In the genomic region with DNA sequence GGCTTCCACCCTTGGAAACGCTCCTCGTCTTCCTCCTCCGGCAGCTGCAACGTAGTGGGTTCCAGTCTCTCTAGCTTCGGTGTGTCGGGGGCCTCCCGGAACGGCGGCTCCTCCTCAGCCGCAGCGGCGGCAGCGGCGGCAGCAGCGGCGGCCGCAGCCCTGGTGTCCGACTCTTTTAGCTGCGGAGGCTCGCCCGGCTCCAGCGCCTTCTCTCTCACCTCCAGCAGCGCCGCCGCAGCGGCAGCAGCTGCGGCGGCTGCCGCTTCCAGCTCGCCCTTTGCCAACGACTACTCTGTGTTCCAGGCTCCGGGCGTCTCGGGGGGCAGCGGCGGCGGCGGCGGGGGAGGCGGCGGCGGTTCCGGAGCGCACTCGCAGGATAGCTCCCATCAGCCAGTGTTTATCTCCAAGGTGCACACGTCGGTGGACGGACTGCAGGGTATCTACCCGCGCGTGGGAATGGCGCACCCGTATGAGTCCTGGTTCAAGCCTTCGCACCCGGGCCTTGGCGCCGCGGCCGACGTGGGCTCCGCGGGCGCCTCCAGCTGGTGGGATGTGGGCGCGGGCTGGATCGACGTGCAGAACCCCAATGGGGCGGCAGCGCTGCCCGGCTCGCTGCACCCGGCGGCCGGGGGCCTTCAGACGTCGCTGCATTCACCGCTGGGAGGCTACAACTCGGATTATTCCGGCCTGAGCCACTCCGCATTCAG, we compare ENCODE assay signal across 8 mouse cellular contexts. TPM values are rescaled to one million over a fixed set of nuclear protein-coding genes. Genes with fewer than 3 reads are reported as not detected.
DNase-seq lines count a peak whose midpoint lies in the region; ATAC-seq and TF ChIP-seq lines count a peak whose summit lies in the region.

No protein-coding gene starts in this region.

- H3K4me3 ChIP-seq in intestine, embryonic 14.5 days (ENCODE audit: low read depth, low read length): peak overlapping the region; percentile 12
- H3K4me3 ChIP-seq in myocyte: peak overlapping the region; percentile 87

- H3K9me3 ChIP-seq in intestine, embryonic 14.5 days (ENCODE audit: control insufficient read depth, low read length): no peaks in the 10 kb centered on the region

- H3ac ChIP-seq in myocyte (ENCODE audit: control insufficient read depth, insufficient read length): peak overlapping the region; percentile 9

- H3K9ac ChIP-seq in intestine, embryonic 14.5 days (ENCODE audit: low read length): no peak overlapping the region

- peaks cover 6% of the 10 kb centered on the region; the same call in 1 of the 2 replicates for H3K4me1 ChIP-seq in intestine, embryonic 14.5 days (replicated peaks; ENCODE audit: control insufficient read depth, insufficient read depth, low read length)

- peak; percentile 15 for DNase-seq in adrenal gland, adult 2 months
- DNase-seq in adrenal gland, adult 18-20 months (ENCODE audit: low spot score in 2 of 2): no peak
- DNase-seq in ovary, postnatal 36 days (ENCODE audit: low spot score): peak; percentile 13
- no peak for DNase-seq in ovary, postnatal 14 days (ENCODE audit: low spot score)
- peak; percentile 80 for DNase-seq in intestine, embryonic 14.5 days (ENCODE audit: low spot score)
- DNase-seq in thymus, postnatal 25 days: no peak
- no peak for DNase-seq in gastrocnemius, adult 18-20 months (ENCODE audit: low spot score)

- no peaks in the 10 kb centered on the region for H3K79me2 ChIP-seq in myocyte (ENCODE audit: control insufficient read depth, insufficient read depth)

- WGBS in intestine, embryonic 14.5 days: under 1% methylated on average over 80 of the region's 80 CpGs

- peak overlapping the region; percentile 39 for H3K4me2 ChIP-seq in intestine, embryonic 14.5 days (ENCODE audit: low read length)
- peak overlapping the region; percentile 82 for H3K4me2 ChIP-seq in myocyte (ENCODE audit: low read depth)

- H3K27me3 ChIP-seq in intestine, embryonic 14.5 days (replicated peaks; ENCODE audit: control insufficient read depth, insufficient read depth, low read length): peaks cover 96% of the 10 kb centered on the region
- H3K27me3 ChIP-seq in myocyte (ENCODE audit: control insufficient read depth, insufficient read depth, insufficient read length): no peaks in the 10 kb centered on the region

- ATAC-seq in intestine, embryonic 14.5 days (replicated peaks; ENCODE audit: low FRiP score, low TSS enrichment, low read depth): no peak

- H3K36me3 ChIP-seq in intestine, embryonic 14.5 days (ENCODE audit: control insufficient read depth, insufficient read depth, low read length): no peaks in the 10 kb centered on the region
- H3K36me3 ChIP-seq in myocyte (ENCODE audit: control insufficient read depth, insufficient read depth): no peaks in the 10 kb centered on the region

- no peak overlapping the region for H3K27ac ChIP-seq in intestine, embryonic 14.5 days (ENCODE audit: low read depth)

- peak; percentile 26 for TF ChIP-seq POLR2A in myocyte (IDR thresholded peaks at IDR 0.05; ENCODE audit: insufficient read length, low read depth)

TF ChIP-seq in myocyte, 11 proteins besides CTCF, POLR2A, EP300 and RAD21:
- TF ChIP-seq CEBPB (IDR thresholded peaks at IDR 0.05; ENCODE audit: insufficient read depth, poor library complexity, severe bottlenecking) (no peak), E2F4 (IDR thresholded peaks at IDR 0.05; ENCODE audit: insufficient read depth) (no peak), TCF3 (IDR thresholded peaks at IDR 0.05; ENCODE audit: insufficient read length, low read depth) (no peak), MYOG (IDR thresholded peaks at IDR 0.05; ENCODE audit: control insufficient read depth in 1 of 3, insufficient read depth in 1 of 3, insufficient read length in 2 of 3, low read depth in 2 of 3) (no peak), POLR2AphosphoS2 (IDR thresholded peaks at IDR 0.05; ENCODE audit: insufficient read length, low read depth) (no peak), SRF (IDR thresholded peaks at IDR 0.05; ENCODE audit: control insufficient read depth, insufficient read length, low read depth) (no peak), MYOD1 (IDR thresholded peaks at IDR 0.05; ENCODE audit: control insufficient read depth in 1 of 3, insufficient read length in 2 of 3, low read depth in 2 of 3) (no peak), USF1 (IDR thresholded peaks at IDR 0.05; ENCODE audit: low read depth) (no peak), TCF12 (IDR thresholded peaks at IDR 0.05; ENCODE audit: insufficient read depth, poor library complexity, severe bottlenecking) (no peak), REST (IDR thresholded peaks at IDR 0.05; ENCODE audit: insufficient read depth, insufficient read length) (no peak), MAX (IDR thresholded peaks at IDR 0.05; ENCODE audit: low read depth) (no peak)
TF ChIP-seq in myocyte: peak in this region for 0.

RNA-seq across cellular contexts. Expression of gene Sp8, which starts 2.5 kb away (rescaled TPM):
- not detected for total RNA-seq in adrenal gland, adult 2 months (2021)
- polyA plus RNA-seq in adrenal gland, adult 2 months (2012; rRNA removed): not detected in 2 replicates
- total RNA-seq in adrenal gland, adult 18-20 months (2021): not detected
- polyA plus RNA-seq in intestine, embryonic 14.5 days (2014; fragmentation: Nextera tagmentation; extraction: Ambion mirVana): not detected in 2 replicates
- polyA plus RNA-seq in myocyte (2012; fragmentation: generic; extraction: Trizol): 1.2 TPM
- not detected for total RNA-seq in gastrocnemius, adult 18-20 months (2021)

Comparison
In these comparisons a context has a peak if more than half of its experiments do, and no peak if none do; other contexts are left out.
1. DNase-seq: peak in adrenal gland, adult 2 months (single experiment), ovary, postnatal 36 days (single experiment) and intestine, embryonic 14.5 days (single experiment); none in adrenal gland, adult 18-20 months (0 of 2), ovary, postnatal 14 days (single experiment), thymus, postnatal 25 days (single experiment) and gastrocnemius, adult 18-20 months (single experiment).